Mouse (Mus musculus) retina, embryonic 14.5 days (tissue): Measurements from ENCODE around the gene Morc3.
"Not testable (repeated sequence)": the region's sequence is repeated elsewhere in the genome, so short reads cannot be mapped to it uniquely, and the experiment has no call there.

Experiments used
- DNase-seq: peaks from one replicate; pipeline ENCODE4 v3.0.0-alpha.2; 2015; ENCODE audit warnings: low spot score

Morc3 gene

DNA sequence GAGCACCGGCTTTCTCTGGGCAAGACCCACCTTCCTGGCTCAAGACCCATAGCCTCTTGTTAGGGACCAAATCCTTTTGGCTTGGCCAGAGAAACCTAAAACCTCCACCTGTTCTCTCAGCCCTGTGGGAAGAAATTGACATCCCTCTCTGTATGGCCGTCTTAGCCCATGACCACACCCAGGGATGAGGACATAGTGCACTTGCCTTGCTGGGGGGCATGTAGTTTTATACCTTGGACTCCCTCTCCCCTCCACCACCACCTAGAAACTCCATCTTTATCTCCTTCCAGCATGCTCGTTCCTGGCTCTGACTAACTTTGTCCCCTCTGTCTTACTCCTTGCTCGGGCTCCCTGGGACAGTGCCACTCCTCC lies 12.6 kb upstream of the Morc3 start:
- DNase-seq: no peak

DNA sequence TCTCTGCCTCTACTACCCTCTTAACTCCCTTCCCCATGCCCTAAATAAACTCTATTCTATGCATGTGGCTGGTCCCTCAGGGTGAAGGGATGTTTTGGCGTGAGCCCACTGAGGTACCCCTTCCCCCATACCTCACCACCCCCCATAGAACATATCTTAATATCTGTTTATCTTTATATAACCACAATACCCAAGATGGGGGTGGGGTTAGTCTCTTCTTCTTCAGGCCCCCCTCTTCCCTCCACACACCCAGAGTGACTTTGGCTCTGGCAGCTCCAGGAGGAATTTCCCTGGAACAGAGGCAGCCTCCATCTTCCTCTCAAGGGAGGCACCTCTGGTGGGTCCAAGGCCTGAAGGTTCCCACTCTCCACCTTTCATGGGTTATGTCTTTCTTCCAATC lies 11.9 kb upstream of the Morc3 start:
- DNase-seq: no peak

DNA sequence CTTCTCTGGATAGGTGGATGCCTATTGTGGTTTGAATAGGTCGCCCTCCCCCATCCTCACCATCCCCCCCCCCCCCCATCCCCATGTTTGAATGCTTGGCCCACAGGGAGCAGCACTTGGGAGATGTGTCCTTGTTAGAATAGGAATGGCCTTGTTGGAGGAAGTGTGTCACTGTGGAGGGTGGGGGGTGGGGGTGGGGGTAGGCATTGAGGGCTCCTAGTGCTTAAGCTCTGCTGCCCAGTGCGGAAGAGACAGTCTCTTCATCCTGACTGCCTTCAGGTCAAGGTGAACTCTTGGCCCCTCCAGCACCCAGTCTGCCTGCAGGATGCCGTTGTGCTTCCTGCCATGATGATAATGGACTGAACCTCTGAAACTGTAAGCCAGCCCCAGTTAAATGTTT lies 10.2 kb upstream of the Morc3 start:
- DNase-seq: no peak

DNA sequence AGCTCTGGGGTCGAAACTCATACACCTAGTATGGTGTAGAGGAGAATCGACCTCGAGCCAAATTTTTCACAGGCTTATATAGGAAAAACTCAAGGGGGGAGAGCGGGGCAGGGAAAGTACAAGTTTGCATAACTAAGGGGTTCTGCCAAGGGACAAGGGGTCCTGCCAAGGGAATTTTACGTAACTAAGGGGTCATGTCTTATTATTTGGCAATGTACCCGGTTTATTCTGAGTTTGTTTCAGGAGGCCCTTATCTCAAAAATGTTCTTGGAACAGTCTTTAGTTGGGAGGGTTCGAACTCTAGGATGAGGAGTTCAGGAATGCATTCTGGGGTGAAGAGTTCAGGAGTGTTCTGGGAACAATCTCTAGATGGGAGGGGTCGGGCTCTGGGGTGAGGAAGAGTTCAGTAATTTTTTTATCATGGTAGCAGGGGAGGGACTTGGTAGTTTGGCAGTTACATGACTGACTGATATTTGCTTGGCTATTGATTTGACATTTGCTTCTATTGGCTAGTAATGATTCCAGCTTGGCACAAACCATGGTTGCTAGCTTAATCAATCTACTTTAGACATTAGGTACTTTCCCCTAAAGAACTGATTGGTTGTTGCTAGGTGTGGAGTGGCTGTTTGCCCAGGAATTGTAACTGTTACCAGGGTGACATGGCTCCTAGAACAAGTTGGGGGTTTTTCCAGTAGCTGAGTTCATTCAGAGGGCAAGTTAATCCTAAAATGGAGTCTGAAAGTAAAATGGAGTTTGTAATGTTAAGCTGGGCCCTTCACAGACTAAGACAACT lies 9.3 kb upstream of the Morc3 start:
- not testable (repeated sequence) for DNase-seq

DNA sequence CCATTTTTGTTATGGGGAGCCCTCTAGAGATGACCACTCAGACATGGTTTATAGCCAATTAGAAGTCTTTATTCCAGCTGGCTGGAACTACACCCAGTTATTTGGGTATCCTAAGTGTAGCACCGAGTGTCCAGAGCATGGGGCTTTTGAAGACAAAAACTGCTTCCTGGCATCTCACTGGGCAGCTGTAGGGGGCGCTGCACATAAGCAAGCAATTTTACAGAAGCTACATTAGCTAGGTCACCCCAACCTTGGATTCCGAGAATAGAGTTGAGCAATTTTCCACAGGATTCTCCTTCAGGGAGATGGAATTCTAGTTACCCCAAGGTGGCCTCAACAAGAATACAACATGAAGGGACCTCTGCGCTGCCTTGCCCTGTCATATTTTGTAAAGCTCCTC lies 7.1 kb upstream of the Morc3 start:
- no peak for DNase-seq

DNA sequence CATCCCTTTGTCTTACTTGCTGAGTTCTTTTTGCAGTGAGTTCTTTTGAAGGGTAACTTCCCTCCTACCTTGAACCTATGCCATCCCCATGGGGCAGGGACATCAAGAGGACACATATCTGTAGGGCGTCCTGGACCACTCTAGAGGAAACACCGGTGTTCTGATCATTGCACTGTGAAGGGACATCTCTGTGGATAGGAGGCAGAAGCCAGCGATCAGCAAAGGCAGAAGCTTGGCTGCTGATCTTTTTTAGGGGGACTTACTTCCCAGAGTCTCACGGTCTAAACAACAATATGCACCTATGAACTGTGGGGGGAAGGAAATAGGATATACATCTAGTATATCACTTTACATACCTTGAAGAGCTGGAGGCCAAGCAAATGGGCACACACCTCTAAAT lies 6.5 kb upstream of the Morc3 start:
- no peak for DNase-seq

DNA sequence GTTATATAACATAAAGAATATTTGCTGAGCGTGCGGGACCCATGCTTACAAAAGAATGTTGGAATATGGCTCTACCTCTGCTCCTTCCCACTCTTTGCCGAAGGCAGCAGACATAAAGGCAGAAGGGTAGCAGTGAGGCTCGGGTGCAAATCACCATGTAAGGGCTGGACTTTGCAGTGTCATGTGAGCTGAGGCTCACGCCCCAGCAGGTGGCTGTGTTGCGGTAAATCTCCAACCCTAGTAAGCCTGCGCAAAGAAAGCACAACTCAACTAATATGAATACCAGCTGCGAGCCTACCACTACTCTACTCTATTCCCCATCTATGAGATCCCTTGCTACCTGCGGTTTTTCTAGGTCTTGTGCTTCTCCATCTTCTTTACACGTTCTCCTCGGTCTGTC lies 5.9 kb upstream of the Morc3 start:
- DNase-seq: no peak

DNA sequence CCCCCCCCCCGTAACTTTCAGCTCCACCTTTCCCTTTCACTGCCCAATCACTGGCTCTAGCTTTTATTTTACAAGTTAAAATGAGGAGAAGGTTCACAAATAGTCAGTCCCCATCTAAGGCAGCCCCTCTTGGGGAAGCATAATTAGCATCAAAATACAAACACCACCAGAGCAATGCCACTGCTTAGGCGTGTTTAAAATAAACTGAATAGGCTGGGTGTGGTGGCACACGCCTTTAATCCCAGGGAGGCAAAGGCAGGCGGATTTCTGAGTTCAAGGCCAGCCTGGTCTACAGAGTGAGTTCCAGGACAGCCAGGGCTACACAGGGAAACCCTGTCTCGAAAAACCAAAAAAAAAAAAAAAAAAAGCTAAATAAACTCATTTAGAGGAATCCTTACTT lies 5.4 kb upstream of the Morc3 start:
- not testable (repeated sequence) for DNase-seq

DNA sequence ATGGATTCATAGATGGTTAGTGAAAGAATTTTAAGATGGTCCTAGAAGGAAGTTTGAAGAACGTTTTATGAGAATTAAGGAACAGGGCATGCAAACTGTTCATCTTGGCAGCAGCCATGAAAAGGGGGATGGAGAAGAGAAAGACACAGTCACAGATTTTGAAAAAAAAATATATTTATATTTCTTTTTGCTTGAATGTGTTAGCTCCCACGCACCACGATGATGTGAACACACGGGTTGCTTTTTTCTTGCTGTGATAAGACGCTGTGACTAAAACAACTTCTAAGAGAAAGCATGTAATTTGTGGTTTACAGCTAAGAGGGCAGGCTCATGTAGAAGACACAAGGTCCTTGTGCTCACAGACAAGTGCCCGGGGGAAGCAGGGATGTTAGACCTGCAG lies 5.0 kb upstream of the Morc3 start:
- DNase-seq: no peak

DNA sequence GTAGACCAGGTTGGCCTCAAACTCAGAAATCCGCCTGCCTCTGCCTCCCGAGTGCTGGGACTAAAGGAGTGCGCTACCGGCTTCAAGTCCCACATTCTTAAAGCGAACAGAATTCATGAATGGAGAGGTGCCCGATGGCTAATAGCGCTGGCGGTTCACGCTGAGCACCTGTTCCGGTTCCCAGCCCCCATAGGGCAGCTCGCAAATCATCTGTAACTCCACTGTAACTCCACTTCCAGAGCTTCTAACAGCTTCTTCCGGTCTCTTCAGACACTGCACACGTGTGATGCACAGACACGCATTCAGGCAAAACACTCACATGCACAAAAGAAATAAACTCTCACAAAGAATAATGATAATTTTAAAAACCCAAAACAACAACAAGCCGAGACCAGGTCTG lies 2.4 kb upstream of the Morc3 start:
- DNase-seq: no peak

DNA sequence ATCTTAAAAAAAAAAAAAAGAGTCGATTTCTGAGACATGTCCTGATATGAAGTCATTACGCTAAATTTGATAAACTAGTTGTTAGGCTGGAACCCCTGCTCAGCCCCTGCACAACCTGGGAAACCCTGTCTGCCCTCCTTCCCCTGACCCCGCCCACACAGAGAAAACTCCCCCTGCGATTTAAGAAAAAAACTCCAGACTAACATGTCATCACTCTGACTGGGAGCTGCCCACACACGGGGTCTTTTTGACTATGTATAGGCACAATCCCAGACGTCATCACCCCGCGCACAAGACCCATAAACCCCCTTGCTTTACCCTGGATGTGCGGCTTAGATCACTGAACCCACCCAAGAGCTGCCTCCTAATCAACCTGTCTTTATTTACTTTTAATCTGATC lies 1.9 kb upstream of the Morc3 start:
- no peak for DNase-seq

DNA sequence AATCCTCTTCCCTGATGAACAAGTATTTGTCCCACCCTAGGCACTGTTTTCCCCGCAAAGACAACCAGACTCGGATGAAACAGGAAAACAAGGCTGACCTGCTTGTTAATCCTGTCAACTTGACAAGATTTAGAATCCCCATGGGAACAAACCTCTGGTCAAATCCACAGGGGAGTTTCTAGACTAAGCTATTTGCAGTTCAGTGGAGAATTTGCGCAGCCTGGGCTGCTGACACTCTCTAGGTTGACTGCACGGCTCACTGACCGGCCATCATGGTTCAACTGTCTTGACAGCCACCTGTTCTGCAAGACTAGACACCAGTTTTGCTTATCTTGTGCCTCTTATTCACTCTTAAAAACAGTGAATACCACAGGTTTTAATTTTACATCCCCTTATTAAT lies 1.0 kb upstream of the Morc3 start:
- DNase-seq: peak; percentile 70

DNA sequence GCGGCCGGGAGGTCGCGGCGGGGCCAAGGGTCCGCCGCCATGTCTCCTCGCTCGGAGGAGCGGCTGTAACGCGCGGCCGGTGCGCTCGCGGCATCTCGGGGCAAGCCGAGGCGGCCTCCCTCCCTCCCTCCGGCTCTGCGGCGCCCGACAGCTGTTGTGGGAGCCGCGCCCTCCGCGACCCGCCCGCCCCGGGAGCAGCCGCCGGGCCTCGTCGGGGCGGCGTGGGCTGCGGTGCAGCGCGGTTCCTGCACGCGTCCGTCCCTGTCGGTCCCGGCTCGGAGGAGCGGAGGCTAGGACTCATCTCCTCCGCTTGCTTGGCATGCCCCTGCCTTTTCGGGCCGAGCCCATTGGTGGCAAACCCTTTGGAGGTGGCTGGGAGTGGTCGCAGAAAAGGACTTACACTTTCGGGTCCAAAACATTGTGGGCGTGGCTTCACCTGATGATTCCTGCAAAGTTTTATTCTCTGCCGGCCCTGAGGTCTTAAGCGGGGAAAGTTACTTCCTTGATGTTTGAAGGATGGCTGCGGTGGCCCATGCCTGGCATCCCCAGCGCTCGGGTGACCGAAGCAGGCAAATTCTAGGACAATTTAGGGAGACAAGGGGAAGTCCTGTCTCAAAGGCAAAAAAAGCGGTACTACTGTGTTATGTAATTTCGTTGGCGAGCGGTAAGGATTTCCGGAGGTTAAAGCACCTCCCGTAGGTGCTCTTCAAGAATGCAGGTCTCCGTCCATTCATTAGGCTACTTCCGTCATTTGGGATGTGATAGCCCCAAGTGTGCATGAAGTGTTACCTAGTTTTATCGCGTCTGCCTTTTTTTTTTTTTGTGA lies 743 bp downstream of the Morc3 start:
- DNase-seq: peak; percentile 46

DNA sequence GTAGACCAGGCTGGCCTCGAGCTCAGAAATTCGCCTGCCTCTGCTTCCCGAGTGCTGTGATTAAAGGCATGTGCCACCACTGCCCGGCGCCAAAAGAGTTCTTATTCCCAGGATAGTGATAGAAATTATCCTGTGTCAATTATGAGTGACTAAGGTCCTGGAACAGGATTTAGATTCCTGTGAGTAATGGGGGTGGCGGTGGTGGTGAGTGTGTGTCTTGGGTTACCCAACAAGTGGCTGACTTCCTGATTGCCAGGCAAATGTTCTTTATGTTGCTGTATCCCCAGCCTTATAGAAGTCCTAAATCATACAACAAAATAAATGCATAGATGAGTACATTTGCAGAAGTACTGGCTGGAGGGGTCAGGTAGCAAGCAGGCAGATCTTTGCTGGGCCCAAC lies 1.6 kb downstream of the Morc3 start:
- no peak for DNase-seq

DNA sequence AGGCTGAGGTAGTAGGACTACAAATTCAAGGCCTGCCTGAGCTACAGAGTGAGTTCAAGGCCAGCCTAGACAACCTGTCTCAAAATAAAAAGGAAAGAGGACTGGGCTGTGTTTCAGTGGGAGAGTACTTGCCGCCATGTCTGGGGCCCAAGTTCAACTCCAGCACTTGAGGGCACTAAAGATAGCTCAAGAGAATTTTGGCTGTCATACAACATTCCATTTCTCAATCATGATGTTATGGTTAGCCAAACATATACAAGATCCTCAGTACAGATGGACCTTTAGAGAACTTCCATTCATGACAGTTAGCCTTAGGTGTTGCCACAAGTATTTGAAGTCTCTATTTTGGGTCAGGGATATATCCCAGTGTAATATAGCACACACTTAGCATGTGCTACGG lies 2.2 kb downstream of the Morc3 start:
- no peak for DNase-seq

DNA sequence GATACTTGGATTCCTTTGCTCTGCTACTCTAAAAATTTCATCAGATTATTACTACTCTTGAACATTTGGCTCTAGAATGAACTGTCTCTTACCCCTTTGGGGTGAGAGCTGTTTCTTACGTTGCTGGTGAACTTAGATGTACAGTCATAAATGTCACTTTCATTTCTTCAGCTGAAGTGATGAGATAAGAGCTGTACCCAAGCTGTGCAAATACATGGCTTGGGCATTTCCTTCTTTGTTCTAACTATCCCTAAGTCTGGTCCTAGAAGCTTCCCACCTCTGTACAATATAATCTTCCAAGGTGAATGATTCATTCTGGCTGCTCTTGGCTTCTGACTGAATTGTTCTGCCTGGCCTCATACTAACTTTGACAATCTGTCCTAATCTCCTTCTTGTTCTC lies 7.1 kb downstream of the Morc3 start:
- DNase-seq: no peak

DNA sequence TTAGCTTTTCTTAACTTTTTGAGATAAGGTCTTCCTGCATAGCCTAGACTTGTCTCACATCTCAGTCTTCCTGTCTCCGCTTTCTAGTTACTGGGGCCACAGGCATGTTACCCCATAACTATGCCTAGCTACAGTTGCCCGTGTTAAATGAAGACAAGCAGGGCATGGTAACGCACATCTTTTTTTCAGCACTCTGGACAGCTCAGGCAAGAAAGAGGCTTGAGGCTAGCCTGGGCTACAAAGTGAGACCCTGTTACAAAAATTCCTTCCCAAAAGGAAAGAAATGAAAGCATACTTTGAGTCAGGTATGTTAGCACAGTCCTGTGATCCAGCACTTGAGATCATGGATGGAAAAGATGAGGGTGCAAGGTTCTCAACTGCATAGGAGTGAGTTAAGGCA lies 18.6 kb downstream of the Morc3 start:
- no peak for DNase-seq

DNA sequence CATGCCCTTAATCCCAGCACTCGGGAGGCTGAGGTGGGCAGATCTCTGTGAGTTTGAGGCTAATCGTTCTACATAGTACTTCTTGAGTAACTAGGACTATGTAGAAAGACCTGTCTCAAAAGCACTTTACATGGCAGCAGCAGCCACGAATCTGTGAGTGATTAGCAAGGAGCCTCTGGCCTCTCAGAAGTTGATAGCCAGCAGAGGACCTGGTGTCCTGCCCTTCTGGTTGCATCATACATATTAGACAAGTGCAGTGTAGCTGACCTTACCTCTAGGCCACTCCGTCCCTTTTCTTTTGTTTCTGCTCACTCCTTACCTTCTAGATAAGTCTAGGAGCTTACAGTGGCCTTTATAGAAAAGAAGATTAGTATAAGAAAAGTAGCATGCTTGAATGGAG lies 28.0 kb downstream of the Morc3 start:
- no peak for DNase-seq

DNA sequence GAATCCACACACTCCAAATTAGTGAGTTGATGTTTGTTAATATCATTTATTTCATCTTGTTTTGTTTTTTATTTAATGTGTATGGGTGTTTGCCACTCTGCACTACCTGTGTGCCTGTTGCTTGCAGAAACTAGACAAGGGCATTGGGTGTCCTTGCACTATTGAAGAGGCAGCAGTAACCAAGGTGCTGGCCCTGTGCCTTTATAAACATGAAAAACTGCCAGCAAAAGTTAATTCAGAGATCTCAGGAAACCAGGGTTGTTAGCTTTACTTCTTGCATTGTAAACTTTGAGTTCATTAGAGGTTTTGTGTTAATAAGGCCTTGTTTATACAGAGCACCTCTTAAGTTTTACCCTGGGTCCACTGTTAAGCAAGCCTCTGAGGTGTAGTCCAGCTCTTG lies 28.8 kb downstream of the Morc3 start:
- DNase-seq: no peak

DNA sequence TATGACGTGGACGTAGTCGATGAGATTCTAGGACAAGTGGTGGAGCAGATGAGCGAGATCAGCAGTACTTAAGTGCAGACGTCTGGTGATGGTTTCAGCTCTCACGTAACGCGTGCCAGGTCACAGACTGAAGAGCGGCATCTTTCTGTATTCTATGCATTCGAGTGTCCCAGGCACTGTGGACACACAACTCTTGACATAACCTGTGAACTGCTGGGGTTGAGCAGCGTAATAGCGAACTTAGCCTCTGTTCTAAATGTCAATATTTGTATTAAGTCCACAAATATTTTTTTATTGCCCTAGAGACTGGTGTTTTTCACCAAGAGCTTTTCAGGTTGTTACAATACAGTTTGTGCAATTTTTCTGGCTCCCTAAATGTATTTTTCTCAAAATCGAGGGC lies 42.9 kb downstream of the Morc3 start:
- DNase-seq: no peak

DNA sequence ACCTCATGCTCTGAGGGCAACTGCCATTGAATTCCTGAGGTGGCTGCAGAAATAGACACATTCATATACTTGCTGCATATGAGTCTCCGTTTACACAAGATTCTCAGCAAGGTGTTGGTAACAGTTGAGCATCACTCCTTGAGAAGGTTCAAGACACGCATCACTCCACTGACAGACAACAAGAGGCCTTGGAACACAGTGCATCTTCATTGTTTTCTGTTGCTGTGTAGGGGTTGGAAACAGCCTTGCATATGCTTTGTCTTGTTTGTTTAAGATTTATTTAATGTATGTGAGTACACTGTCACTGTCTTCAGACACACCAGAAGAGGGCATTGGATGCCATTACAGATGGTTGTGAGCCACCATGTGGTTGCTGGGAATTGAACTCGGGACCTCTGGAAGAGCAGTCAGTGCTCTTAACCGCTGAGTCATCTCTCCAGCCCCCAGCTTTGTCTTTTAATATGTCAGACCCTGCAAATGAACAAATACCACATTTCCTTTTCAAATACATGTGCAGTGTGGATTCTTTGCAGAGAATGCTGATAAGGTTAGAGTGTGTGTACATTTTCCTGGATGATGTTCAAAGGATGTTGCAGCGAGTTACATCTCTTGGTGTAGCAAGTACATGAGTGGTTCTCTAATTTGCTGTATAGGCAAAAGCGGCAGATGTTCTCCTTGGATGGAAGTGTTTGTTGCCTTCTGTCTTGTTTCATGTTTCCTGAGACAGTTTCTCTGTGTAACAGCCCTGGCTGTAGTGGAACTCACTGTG lies 45.9 kb downstream of the Morc3 start:
- DNase-seq: no peak

DNA sequence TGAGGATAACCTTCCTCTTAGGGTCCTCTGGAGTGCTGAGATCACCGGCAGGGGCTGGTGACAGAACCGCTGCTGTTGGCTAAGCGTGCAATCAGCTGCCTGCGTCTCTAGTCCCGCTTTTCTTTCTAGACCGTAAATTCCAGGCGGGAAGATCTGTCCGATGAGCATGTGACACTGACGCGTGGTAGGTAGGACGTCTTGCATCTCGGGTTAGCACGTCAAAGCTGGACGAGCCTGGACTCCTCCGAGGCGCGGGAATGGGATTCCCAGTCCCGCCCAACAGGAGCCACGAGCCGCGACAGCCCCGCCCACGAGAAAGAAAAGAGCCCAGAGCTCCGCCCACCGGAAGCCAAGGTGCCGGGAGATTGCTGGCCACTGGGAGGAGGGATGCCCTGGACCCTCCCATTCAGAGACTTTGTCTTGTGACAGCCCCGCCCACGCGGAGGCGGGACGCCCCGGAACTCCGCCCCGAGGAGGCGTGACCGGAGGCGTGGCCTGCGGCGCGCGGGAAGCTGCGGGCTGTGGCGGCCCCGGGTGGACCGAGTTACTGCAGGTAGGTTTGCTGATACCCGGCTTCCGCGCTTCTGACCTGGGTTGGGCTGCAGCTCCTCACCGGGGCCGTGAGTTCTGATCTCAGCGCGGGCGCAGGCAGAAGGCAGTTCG lies 51.6 kb downstream of the Morc3 start, which contains the start of gene Chaf1b:
Gene Chaf1b (plus strand): TSS at position 479 of the 663 bp plus-strand sequence.
- DNase-seq: peak; percentile 98
